8 mouse cellular contexts compared by ENCODE assay signal in genomic region chr8:84192023-84192422, GRCm38 (mm10). TPM values are rescaled to one million over a fixed set of nuclear protein-coding genes. Genes with fewer than 3 reads are reported as not detected.
DNase-seq lines count a peak whose midpoint lies in the region; ATAC-seq and TF ChIP-seq lines count a peak whose summit lies in the region.

No protein-coding gene starts in this region.

- ATAC-seq in forebrain, embryonic 15.5 days (replicated peaks) = peak; percentile 35; the same call in 1 of the 2 replicates
- peak; percentile 40; the same call in 1 of the 2 replicates for ATAC-seq in hindbrain, embryonic 11.5 days (ENCODE audit: low FRiP score)
- ATAC-seq in limb, embryonic 14.5 days (ENCODE audit: low FRiP score, low read depth) = peak; percentile 55
- ATAC-seq in midbrain, embryonic 14.5 days (ENCODE audit: low FRiP score, low TSS enrichment) = 0 out of 2 replicates have a peak, but pooled peaks have one; percentile 31

- no peaks in the 10 kb centered on the region; the same call in 1 of the 2 replicates for H3K27me3 ChIP-seq in forebrain, embryonic 15.5 days
- peaks cover 4% of the 10 kb centered on the region; the same call in 1 of the 2 replicates for H3K27me3 ChIP-seq in hindbrain, embryonic 11.5 days (ENCODE audit: control insufficient read depth, insufficient read depth, low read length)
- H3K27me3 ChIP-seq in limb, embryonic 14.5 days (ENCODE audit: control insufficient read depth, insufficient read depth, low read length) = no peaks in the 10 kb centered on the region
- H3K27me3 ChIP-seq in midbrain, embryonic 14.5 days (ENCODE audit: control insufficient read depth, insufficient read depth, low read length) = no peaks in the 10 kb centered on the region

- WGBS in forebrain, embryonic 15.5 days = 36% methylated on average over 13 of the region's 13 CpGs
- 49% methylated on average over 13 of the region's 13 CpGs for WGBS in hindbrain, embryonic 11.5 days
- WGBS in limb, embryonic 14.5 days = 25% methylated on average over 13 of the region's 13 CpGs
- 44% methylated on average over 13 of the region's 13 CpGs for WGBS in midbrain, embryonic 14.5 days

- peak overlapping the region; percentile 29; the same call in 1 of the 2 replicates for H3K4me2 ChIP-seq in forebrain, embryonic 15.5 days (replicated peaks)
- H3K4me2 ChIP-seq in hindbrain, embryonic 11.5 days (replicated peaks; ENCODE audit: low read depth, low read length) = no peak overlapping the region
- H3K4me2 ChIP-seq in limb, embryonic 14.5 days (replicated peaks; ENCODE audit: low read depth, low read length, severe bottlenecking) = peak overlapping the region; percentile 49
- peak overlapping the region; percentile 24; the same call in 1 of the 2 replicates for H3K4me2 ChIP-seq in midbrain, embryonic 14.5 days (ENCODE audit: low read length)

- H3K9ac ChIP-seq in forebrain, embryonic 15.5 days (replicated peaks) = no peak overlapping the region
- no peak overlapping the region for H3K9ac ChIP-seq in hindbrain, embryonic 11.5 days (ENCODE audit: low read depth, low read length)
- H3K9ac ChIP-seq in limb, embryonic 14.5 days (ENCODE audit: low read depth, low read length, severe bottlenecking) = 0 out of 2 replicates have a peak overlapping the region, but pooled peaks have one; percentile 36
- no peak overlapping the region for H3K9ac ChIP-seq in midbrain, embryonic 14.5 days (replicated peaks; ENCODE audit: low read length)

- no peaks in the 10 kb centered on the region for H3K36me3 ChIP-seq in forebrain, embryonic 15.5 days
- no peaks in the 10 kb centered on the region for H3K36me3 ChIP-seq in hindbrain, embryonic 11.5 days (ENCODE audit: control insufficient read depth, insufficient read depth, low read length)
- no peaks in the 10 kb centered on the region for H3K36me3 ChIP-seq in limb, embryonic 14.5 days (ENCODE audit: control insufficient read depth, insufficient read depth, low read length)
- H3K36me3 ChIP-seq in midbrain, embryonic 14.5 days (ENCODE audit: control insufficient read depth, insufficient read depth, low read length) = no peaks in the 10 kb centered on the region

- peak; percentile 92 for DNase-seq in ES-CJ7 (ENCODE audit: low read depth, low spot score)
- peak; percentile 72 to 77 for DNase-seq in adrenal gland, adult 18-20 months (ENCODE audit: low spot score in 2 of 2)
- DNase-seq in hindbrain, embryonic 11.5 days (ENCODE audit: low spot score) = no peak
- DNase-seq in limb, embryonic 14.5 days (ENCODE audit: low spot score) = peak; percentile 71
- no peak for DNase-seq in midbrain, embryonic 14.5 days
- peak; percentile 83 for DNase-seq in yolk sac, embryonic 10.5 days (ENCODE audit: low spot score)
- no peak for DNase-seq in right cerebral cortex, postnatal 25 days

- no peak for TF ChIP-seq POLR2A in limb, embryonic 14.5 days (IDR thresholded peaks at IDR 0.05; ENCODE audit: borderline replicate concordance, extremely low read depth, insufficient read depth, insufficient read length)

- H3K9me3 ChIP-seq in forebrain, embryonic 15.5 days = no peaks in the 10 kb centered on the region
- no peaks in the 10 kb centered on the region for H3K9me3 ChIP-seq in hindbrain, embryonic 11.5 days (ENCODE audit: control insufficient read depth, low read length)
- no peaks in the 10 kb centered on the region for H3K9me3 ChIP-seq in limb, embryonic 14.5 days (ENCODE audit: control insufficient read depth, low read length)
- no peaks in the 10 kb centered on the region for H3K9me3 ChIP-seq in midbrain, embryonic 14.5 days (ENCODE audit: control insufficient read depth, low read length)

- no peak overlapping the region for H3K4me3 ChIP-seq in forebrain, embryonic 15.5 days
- H3K4me3 ChIP-seq in hindbrain, embryonic 11.5 days (ENCODE audit: low read depth, low read length) = no peak overlapping the region
- peak overlapping the region; percentile 19 for H3K4me3 ChIP-seq in limb, embryonic 14.5 days (replicated peaks; ENCODE audit: low read length)
- H3K4me3 ChIP-seq in midbrain, embryonic 14.5 days (replicated peaks; ENCODE audit: low read depth, low read length) = no peak overlapping the region

- H3K4me1 ChIP-seq in forebrain, embryonic 15.5 days = peaks cover 19% of the 10 kb centered on the region
- no peaks in the 10 kb centered on the region; the same call in 1 of the 2 replicates for H3K4me1 ChIP-seq in hindbrain, embryonic 11.5 days (replicated peaks; ENCODE audit: control insufficient read depth, insufficient read depth, low read length)
- peaks cover 19% of the 10 kb centered on the region for H3K4me1 ChIP-seq in limb, embryonic 14.5 days (ENCODE audit: control insufficient read depth, insufficient read depth, low read length)
- H3K4me1 ChIP-seq in midbrain, embryonic 14.5 days (ENCODE audit: control insufficient read depth, insufficient read depth, low read length) = 0 out of 2 replicates have a peak, but pooled peaks cover 2% of the 10 kb centered on the region

- peak overlapping the region; percentile 52 for H3K27ac ChIP-seq in forebrain, embryonic 15.5 days (replicated peaks)
- peak overlapping the region; percentile 48; the same call in 1 of the 2 replicates for H3K27ac ChIP-seq in hindbrain, embryonic 11.5 days (ENCODE audit: low read depth, low read length)
- H3K27ac ChIP-seq in limb, embryonic 14.5 days (replicated peaks; ENCODE audit: low read depth, low read length) = peak overlapping the region; percentile 87
- H3K27ac ChIP-seq in midbrain, embryonic 14.5 days (replicated peaks; ENCODE audit: low read depth, low read length) = peak overlapping the region; percentile 32; the same call in 1 of the 2 replicates

RNA-seq across cellular contexts. Expression of gene Nanos3, which starts 7.0 kb away (rescaled TPM):
- total RNA-seq in adrenal gland, adult 18-20 months (2021) = under 1 TPM in 1 of 2 experiments, not detected in 1; 0.61 TPM
- 6.2 and 7.1 TPM in 2 replicates for polyA plus RNA-seq in forebrain, embryonic 15.5 days (2015; fragmentation: Nextera tagmentation; extraction: Ambion mirVana)
- polyA plus RNA-seq in hindbrain, embryonic 11.5 days (2014; fragmentation: Nextera tagmentation; extraction: Ambion mirVana) = 4.5 and 5.6 TPM in 2 replicates
- polyA plus RNA-seq in limb, embryonic 14.5 days (2012; rRNA removed) = 3.0 and 4.8 TPM in 2 replicates
- polyA plus RNA-seq in limb, embryonic 14.5 days (2014; fragmentation: Nextera tagmentation; extraction: Ambion mirVana) = 5.4 and 5.8 TPM in 2 replicates
- 9.4 and 11.7 TPM in 2 replicates for polyA plus RNA-seq in midbrain, embryonic 14.5 days (2014; fragmentation: Nextera tagmentation; extraction: Ambion mirVana)

RNA-seq across cellular contexts. Expression of gene 4930432K21Rik, which starts 44.2 kb away (rescaled TPM):
- under 1 TPM in 1 of 2 experiments, not detected in 1; 0.38 TPM for total RNA-seq in adrenal gland, adult 18-20 months (2021)
- polyA plus RNA-seq in forebrain, embryonic 15.5 days (2015; fragmentation: Nextera tagmentation; extraction: Ambion mirVana) = 2.4 and 2.7 TPM in 2 replicates
- polyA plus RNA-seq in hindbrain, embryonic 11.5 days (2014; fragmentation: Nextera tagmentation; extraction: Ambion mirVana) = 0.57 and 0.88 TPM in 2 replicates
- 1.7 TPM in 2 replicates for polyA plus RNA-seq in limb, embryonic 14.5 days (2012; rRNA removed)
- 0.44 and 0.72 TPM in 2 replicates for polyA plus RNA-seq in limb, embryonic 14.5 days (2014; fragmentation: Nextera tagmentation; extraction: Ambion mirVana)
- polyA plus RNA-seq in midbrain, embryonic 14.5 days (2014; fragmentation: Nextera tagmentation; extraction: Ambion mirVana) = 1.8 and 1.9 TPM in 2 replicates

RNA-seq across cellular contexts. Expression of gene Cc2d1a, which starts 44.3 kb away (rescaled TPM):
- 10 to 100 TPM; 26.5 to 30.5 TPM for total RNA-seq in adrenal gland, adult 18-20 months (2021)
- polyA plus RNA-seq in forebrain, embryonic 15.5 days (2015; fragmentation: Nextera tagmentation; extraction: Ambion mirVana) = 32.4 and 34.8 TPM in 2 replicates
- polyA plus RNA-seq in hindbrain, embryonic 11.5 days (2014; fragmentation: Nextera tagmentation; extraction: Ambion mirVana) = 8.5 and 8.8 TPM in 2 replicates
- 30.9 and 34.3 TPM in 2 replicates for polyA plus RNA-seq in limb, embryonic 14.5 days (2012; rRNA removed)
- polyA plus RNA-seq in limb, embryonic 14.5 days (2014; fragmentation: Nextera tagmentation; extraction: Ambion mirVana) = 21.6 and 22.9 TPM in 2 replicates
- 28.9 and 33.1 TPM in 2 replicates for polyA plus RNA-seq in midbrain, embryonic 14.5 days (2014; fragmentation: Nextera tagmentation; extraction: Ambion mirVana)

RNA-seq across cellular contexts. Expression of gene Zswim4, which starts 44.8 kb away (rescaled TPM):
- total RNA-seq in adrenal gland, adult 18-20 months (2021) = 10 to 100 TPM; 36.4 to 56.0 TPM
- 41.1 and 42.8 TPM in 2 replicates for polyA plus RNA-seq in forebrain, embryonic 15.5 days (2015; fragmentation: Nextera tagmentation; extraction: Ambion mirVana)
- 22.5 and 26.1 TPM in 2 replicates for polyA plus RNA-seq in hindbrain, embryonic 11.5 days (2014; fragmentation: Nextera tagmentation; extraction: Ambion mirVana)
- polyA plus RNA-seq in limb, embryonic 14.5 days (2012; rRNA removed) = 23.8 and 35.1 TPM in 2 replicates
- polyA plus RNA-seq in limb, embryonic 14.5 days (2014; fragmentation: Nextera tagmentation; extraction: Ambion mirVana) = 13.9 and 17.1 TPM in 2 replicates
- polyA plus RNA-seq in midbrain, embryonic 14.5 days (2014; fragmentation: Nextera tagmentation; extraction: Ambion mirVana) = 28.7 and 35.6 TPM in 2 replicates

RNA-seq across cellular contexts. Expression of gene D8Ertd738e, which starts 57.5 kb away (rescaled TPM):
- 100 to 1,000 TPM; 292 to 304 TPM for total RNA-seq in adrenal gland, adult 18-20 months (2021)
- polyA plus RNA-seq in forebrain, embryonic 15.5 days (2015; fragmentation: Nextera tagmentation; extraction: Ambion mirVana) = 233 and 252 TPM in 2 replicates
- 298 and 313 TPM in 2 replicates for polyA plus RNA-seq in hindbrain, embryonic 11.5 days (2014; fragmentation: Nextera tagmentation; extraction: Ambion mirVana)
- polyA plus RNA-seq in limb, embryonic 14.5 days (2012; rRNA removed) = 173 and 221 TPM in 2 replicates
- polyA plus RNA-seq in limb, embryonic 14.5 days (2014; fragmentation: Nextera tagmentation; extraction: Ambion mirVana) = 374 and 380 TPM in 2 replicates
- polyA plus RNA-seq in midbrain, embryonic 14.5 days (2014; fragmentation: Nextera tagmentation; extraction: Ambion mirVana) = 261 and 282 TPM in 2 replicates

Comparison
In these comparisons a context has a peak if more than half of its experiments do, and no peak if none do; other contexts are left out.
1. DNase-seq: peak in ES-CJ7 (single experiment), adrenal gland, adult 18-20 months (2 of 2), limb, embryonic 14.5 days (single experiment) and yolk sac, embryonic 10.5 days (single experiment); none in hindbrain, embryonic 11.5 days (single experiment), midbrain, embryonic 14.5 days (single experiment) and right cerebral cortex, postnatal 25 days (single experiment).
2. H3K27ac ChIP-seq: peak in every context shown above with its lines; median percentile 87 in limb, embryonic 14.5 days; 52 in forebrain, embryonic 15.5 days; 48 in hindbrain, embryonic 11.5 days; 32 in midbrain, embryonic 14.5 days.
3. Peak in every context shown above with its lines, with median percentiles within 50 percentile points of each other: ATAC-seq.